Mouse (Mus musculus) CH12.LX (cell line): ENCODE data around the gene Lhpp.

Experiments used
- CTCF ChIP-seq, 2 experiments: IDR thresholded peaks in 1 of 2; conservative IDR thresholded peaks in 1 of 2; 2 replicates each; pipeline ENCODE4 v1.5.1; 2011 to 2012; ENCODE audit warnings: low read depth in 2 of 2, low read length in 2 of 2, improper control_type of control experiment in 1 of 2, inconsistent platforms in 1 of 2, mild to moderate bottlenecking in 1 of 2, moderate library complexity in 1 of 2
- EP300 ChIP-seq: IDR thresholded peaks from 2 replicates; pipeline ENCODE4 v1.6.1; 2011; ENCODE audit warnings: low read length, improper control_type of control experiment
- MXI1 ChIP-seq: IDR thresholded peaks from 2 replicates; pipeline ENCODE4 v1.6.1; 2011; ENCODE audit warnings: mild to moderate bottlenecking, low read depth, low read length, improper control_type of control experiment
- MYC ChIP-seq: IDR thresholded peaks from 2 replicates; pipeline ENCODE4 v1.6.1; 2011; ENCODE audit warnings: low read depth, mild to moderate bottlenecking, improper control_type of control experiment, low read length
- POLR2A ChIP-seq: IDR thresholded peaks from 2 replicates; pipeline ENCODE4 v1.6.1; 2011; ENCODE audit warnings: low read depth, mild to moderate bottlenecking, improper control_type of control experiment, low read length
- UBTF ChIP-seq: IDR thresholded peaks from 2 replicates; pipeline ENCODE4 v1.6.1; 2012; ENCODE audit warnings: low read depth, mild to moderate bottlenecking, inconsistent platforms, low read length, improper control_type of control experiment, moderate library complexity
- ZKSCAN1 ChIP-seq: IDR thresholded peaks from 2 replicates; pipeline ENCODE4 v1.6.1; 2012; ENCODE audit warnings: low read depth, inconsistent platforms, low read length, improper control_type of control experiment, borderline replicate concordance
- ZNF384 ChIP-seq: IDR thresholded peaks from 2 replicates; pipeline ENCODE4 v1.6.1; 2012; ENCODE audit warnings: low read depth, low read length, improper control_type of control experiment, inconsistent platforms

GRCm38 (mm10) chr7:132739829-132740228 lies 129.4 kb downstream of the Lhpp start:
- TF ChIP-seq UBTF: no peak
- no peak for TF ChIP-seq CTCF (conservative IDR thresholded peaks at IDR 0.05 in 1 of 2, IDR thresholded peaks at IDR 0.05 in 1 of 2; ENCODE audit: low read depth in 2 of 2, low read length in 2 of 2)
- TF ChIP-seq POLR2A: no peak
- no peak for TF ChIP-seq ZNF384
- no peak for TF ChIP-seq MXI1
- no peak for TF ChIP-seq EP300
- TF ChIP-seq ZKSCAN1: no peak
- TF ChIP-seq MYC: no peak
